Mouse (Mus musculus) ES-E14 (cell line): ENCODE measurements around the gene Fgf7. TPM values are rescaled to one million over a fixed set of nuclear protein-coding genes. Genes with fewer than 3 reads are reported as not detected.

ENCODE experiments used
- DNase-seq: peaks from one replicate; pipeline ENCODE4 v3.0.0-alpha.2; 2013; ENCODE audit warnings: low read depth, low spot score
- H3K27ac ChIP-seq: 2 replicates; pipeline ENCODE4 v1.5.1; 2012; ENCODE audit warnings: low read depth, mild to moderate bottlenecking, low read length, moderate library complexity, mixed read lengths; ENCODE audit not compliant: poor library complexity, insufficient read depth, severe bottlenecking
- H3K36me3 ChIP-seq: 2 replicates; pipeline ENCODE4 v1.6.1; 2012; ENCODE audit warnings: mild to moderate bottlenecking, low read length, moderate library complexity, mixed read lengths; ENCODE audit not compliant: control insufficient read depth, poor library complexity, insufficient read depth, severe bottlenecking
- H3K4me1 ChIP-seq, 2 experiments: fragments of 150-350 bp in 1 of 2; sonication (generic) in 1 of 2; 2 replicates each; pipeline ENCODE4 v1.6.1; 2012; ENCODE audit warnings: low read length in 2 of 2, mild to moderate bottlenecking in 1 of 2, mixed read lengths in 1 of 2; ENCODE audit not compliant: control insufficient read depth in 2 of 2, insufficient read depth in 2 of 2, poor library complexity in 1 of 2
- H3K4me3 ChIP-seq, 2 experiments: fragments of 150-350 bp in 1 of 2; sonication (generic) in 1 of 2; 2 replicates each; pipeline ENCODE4 v1.5.1; 2012; ENCODE audit warnings: low read length in 2 of 2, low read depth in 1 of 2, mild to moderate bottlenecking in 1 of 2, mixed read lengths in 1 of 2; ENCODE audit not compliant: insufficient read depth in 1 of 2, poor library complexity in 1 of 2, severe bottlenecking in 1 of 2
- H3K9ac ChIP-seq: 2 replicates; pipeline ENCODE4 v1.6.1; 2012; ENCODE audit warnings: low read depth, mild to moderate bottlenecking, low read length, mixed read lengths; ENCODE audit not compliant: poor library complexity, insufficient read depth, severe bottlenecking
- H3K9me3 ChIP-seq: fragments of 150-350 bp; sonication (generic); 2 replicates; pipeline ENCODE4 v1.6.1; 2012; ENCODE audit warnings: low read depth, mild to moderate bottlenecking, low read length; ENCODE audit not compliant: control insufficient read depth, insufficient read depth
- CHD2 ChIP-seq: IDR thresholded peaks from 2 replicates; pipeline ENCODE4 v1.6.1; 2014; ENCODE audit warnings: mild to moderate bottlenecking, low read depth, low read length, inconsistent platforms
- HCFC1 ChIP-seq: IDR thresholded peaks from 2 replicates; pipeline ENCODE4 v1.6.1; 2012; ENCODE audit warnings: low read length, inconsistent platforms, borderline replicate concordance; ENCODE audit not compliant: insufficient read depth
- MAFK ChIP-seq: IDR thresholded peaks from 2 replicates; pipeline ENCODE4 v1.6.1; 2014; ENCODE audit warnings: mild to moderate bottlenecking, low read depth, low read length, inconsistent platforms; ENCODE audit not compliant: insufficient read depth
- ZC3H11A ChIP-seq: IDR thresholded peaks from 2 replicates; pipeline ENCODE4 v1.6.1; 2012; ENCODE audit warnings: low read depth, mild to moderate bottlenecking, inconsistent platforms, low read length, borderline replicate concordance
- ZNF384 ChIP-seq: IDR thresholded peaks from 2 replicates; pipeline ENCODE4 v1.6.1; 2012; ENCODE audit warnings: low read depth, low read length, inconsistent platforms
- in situ Hi-C, 2 experiments: fragments of 600-800 bp; cut with MboI; formaldehyde crosslinking; loops; one replicate each; pipeline ENCODE4 v1.15.1; 2025; ENCODE audit warnings: low sequenced_read_pairs in 2 of 2, inconsistent platforms in 1 of 2; ENCODE audit not compliant: unreplicated experiment in 2 of 2
- total RNA-seq: library from RNA; depleted of rRNA; stranded (reverse); fragments of 300-350 nt; gene quantifications from 2 replicates; pipeline ENCODE4 v1.2.3, GENCODE M21; 2012

Gene Fgf7
- total RNA-seq, 1 experiment = 0.09 TPM

DNA sequence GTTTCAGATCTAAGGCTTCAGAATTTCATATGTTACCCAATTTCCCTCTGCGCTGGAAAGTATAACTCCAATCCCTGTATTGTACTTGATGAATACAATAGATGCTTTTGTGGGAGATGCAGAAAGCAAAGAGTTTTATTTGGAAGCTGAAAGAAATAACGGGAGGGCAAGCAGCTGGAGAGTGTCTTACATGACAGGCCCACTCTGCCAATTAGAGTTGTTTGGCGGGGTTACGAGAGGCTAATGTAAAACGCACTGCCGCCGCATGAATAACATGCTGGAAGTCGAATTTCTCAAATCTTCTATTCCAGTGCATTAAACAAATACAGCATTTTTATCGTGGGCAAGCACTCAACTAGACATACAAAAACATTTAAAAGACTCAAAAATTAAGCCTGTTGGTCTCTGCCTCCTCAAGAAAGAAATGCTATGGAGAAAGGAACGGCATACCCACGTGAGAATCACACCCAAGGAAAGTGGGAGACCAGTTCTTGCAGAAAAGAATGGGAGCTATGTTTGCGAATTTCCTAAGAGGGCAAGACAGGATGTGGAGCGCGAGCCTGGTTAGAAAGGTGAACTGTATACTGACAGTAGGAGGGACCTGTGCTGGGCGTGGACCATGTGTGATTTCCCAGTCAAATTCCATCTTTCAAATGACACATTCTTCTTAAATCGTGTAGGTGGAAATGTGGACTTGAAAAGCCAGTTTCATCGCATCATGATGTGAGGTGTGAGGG, 26.7 kb downstream of the Fgf7 start:
- H3K36me3 ChIP-seq = no peaks in the 10 kb centered on the region
- no peak for TF ChIP-seq ZC3H11A
- TF ChIP-seq HCFC1 = no peak
- TF ChIP-seq CHD2 = no peak
- H3K4me3 ChIP-seq = no peak overlapping the region
- in situ Hi-C loops = no loop called here
- DNase-seq = no peak
- H3K4me1 ChIP-seq = no peaks in the 10 kb centered on the region
- H3K9me3 ChIP-seq = no peaks in the 10 kb centered on the region
- H3K27ac ChIP-seq = no peak overlapping the region
- H3K9ac ChIP-seq = no peak overlapping the region

- H3K27ac ChIP-seq = no peak overlapping the region
Observed at GRCm38 (mm10) chr2:126062876-126063275, 28.4 kb downstream of the Fgf7 start.

DNA sequence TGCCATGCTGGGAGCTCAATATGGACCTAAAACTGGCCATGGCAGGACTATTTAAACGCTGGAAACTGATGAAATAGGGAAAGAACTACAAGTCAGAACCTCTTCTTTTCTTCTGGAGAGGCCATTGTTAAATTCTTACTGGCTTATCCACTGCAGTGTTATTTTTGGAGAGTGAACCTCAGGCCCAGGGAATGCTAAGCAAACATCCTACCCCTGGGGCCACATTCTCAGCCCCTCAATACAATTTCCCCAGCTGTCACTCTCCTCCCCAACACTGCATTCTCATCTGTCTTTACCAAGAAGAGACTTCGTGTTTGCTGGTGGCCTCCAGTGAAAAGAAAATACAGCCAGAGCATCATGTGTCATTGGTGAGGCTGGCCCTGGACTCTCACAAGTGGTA, 30.4 kb downstream of the Fgf7 start:
- TF ChIP-seq MAFK (no peak), CHD2 (no peak), ZNF384 (no peak), HCFC1 (no peak), ZC3H11A (no peak)
- in situ Hi-C loops = no loop called here
- Histone ChIP-seq H3K4me1 (no peaks in the 10 kb centered on the region), H3K27ac (no peak overlapping the region), H3K9ac (no peak overlapping the region), H3K9me3 (no peaks in the 10 kb centered on the region), H3K4me3 (no peak overlapping the region), H3K36me3 (no peaks in the 10 kb centered on the region)
- no peak for DNase-seq

More at GRCm38 (mm10) chr2:126062876-126063275, 28.4 kb downstream of the Fgf7 start:
- TF ChIP-seq ZC3H11A (no peak), ZNF384 (no peak), CHD2 (no peak), HCFC1 (no peak), MAFK (no peak)
- H3K4me1 ChIP-seq = no peaks in the 10 kb centered on the region
- no peaks in the 10 kb centered on the region for H3K36me3 ChIP-seq
- no peaks in the 10 kb centered on the region for H3K9me3 ChIP-seq
- in situ Hi-C loops = no loop called here
- no peak overlapping the region for H3K4me3 ChIP-seq
- H3K9ac ChIP-seq = no peak overlapping the region
- DNase-seq = no peak

- Histone ChIP-seq H3K9me3 (no peaks in the 10 kb centered on the region), H3K36me3 (no peaks in the 10 kb centered on the region), H3K4me3 (no peak overlapping the region), H3K4me1 (no peaks in the 10 kb centered on the region), H3K9ac (no peak overlapping the region), H3K27ac (no peak overlapping the region)
- TF ChIP-seq CHD2 = no peak
- TF ChIP-seq ZNF384 = no peak
- no peak for TF ChIP-seq ZC3H11A
- TF ChIP-seq MAFK = no peak
- no peak for TF ChIP-seq HCFC1
- no peak for DNase-seq
- in situ Hi-C loops = no loop called here
Observed at GRCm38 (mm10) chr2:126065303-126065856, 30.9 kb downstream of the Fgf7 start.

GRCm38 (mm10) chr2:126069740-126070139, 35.3 kb downstream of the Fgf7 start:
- Histone ChIP-seq H3K36me3 (no peaks in the 10 kb centered on the region), H3K4me1 (no peaks in the 10 kb centered on the region), H3K9me3 (no peaks in the 10 kb centered on the region), H3K27ac (no peak overlapping the region), H3K9ac (no peak overlapping the region), H3K4me3 (no peak overlapping the region)
- no peak for DNase-seq
- in situ Hi-C loops = no loop called here
- TF ChIP-seq CHD2 = no peak
- TF ChIP-seq MAFK = no peak
- no peak for TF ChIP-seq ZC3H11A
- TF ChIP-seq ZNF384 = no peak
- TF ChIP-seq HCFC1 = no peak
